Mouse (Mus musculus): ENCODE results near the gene Abcb11. TPM values are rescaled to one million over a fixed set of nuclear protein-coding genes. Genes with fewer than 3 reads are reported as not detected.

Gene Abcb11
- not detected for polyA plus RNA-seq (2015; fragmentation: Illumina TruSeq; extraction: RNeasy Lipid Tissue Mini Kit (QIAGEN cat#74804); ENCODE audit: low read depth, low replicate concordance)

GRCm38 (mm10) chr2:69342496-69343221 lies at the start of gene Abcb11:
Gene Abcb11 (minus strand): TSS chr2:69342616.

DNA sequence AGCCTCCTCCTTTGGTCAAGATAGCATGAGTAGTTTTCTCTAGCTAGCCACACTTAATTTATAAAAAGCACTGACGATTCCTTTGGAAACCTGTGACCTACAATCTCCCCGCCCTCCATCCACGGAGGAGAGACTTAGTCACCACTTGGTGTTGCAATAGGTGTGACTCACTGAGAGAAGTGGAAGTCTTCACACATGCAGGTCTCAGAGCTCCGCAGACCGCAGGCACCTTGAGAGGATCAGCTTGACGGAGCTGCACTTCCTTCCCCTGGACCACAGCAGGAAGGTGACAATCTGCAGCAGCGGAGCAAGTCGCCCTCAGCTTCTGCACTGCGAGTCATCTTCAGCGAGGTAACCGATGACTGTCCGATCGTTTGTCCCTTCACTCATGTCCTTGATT lies 37.9 kb upstream of the Abcb11 start, which contains the start of gene Dhrs9:
Gene Dhrs9 (plus strand): TSS at position 165 of the 400 bp plus-strand sequence.

GRCm38 (mm10) chr2:69210773-69211172 lies 131.6 kb downstream of the Abcb11 start, which contains the start of gene G6pc2:
Gene G6pc2 (plus strand): TSS chr2:69211073.

DNA sequence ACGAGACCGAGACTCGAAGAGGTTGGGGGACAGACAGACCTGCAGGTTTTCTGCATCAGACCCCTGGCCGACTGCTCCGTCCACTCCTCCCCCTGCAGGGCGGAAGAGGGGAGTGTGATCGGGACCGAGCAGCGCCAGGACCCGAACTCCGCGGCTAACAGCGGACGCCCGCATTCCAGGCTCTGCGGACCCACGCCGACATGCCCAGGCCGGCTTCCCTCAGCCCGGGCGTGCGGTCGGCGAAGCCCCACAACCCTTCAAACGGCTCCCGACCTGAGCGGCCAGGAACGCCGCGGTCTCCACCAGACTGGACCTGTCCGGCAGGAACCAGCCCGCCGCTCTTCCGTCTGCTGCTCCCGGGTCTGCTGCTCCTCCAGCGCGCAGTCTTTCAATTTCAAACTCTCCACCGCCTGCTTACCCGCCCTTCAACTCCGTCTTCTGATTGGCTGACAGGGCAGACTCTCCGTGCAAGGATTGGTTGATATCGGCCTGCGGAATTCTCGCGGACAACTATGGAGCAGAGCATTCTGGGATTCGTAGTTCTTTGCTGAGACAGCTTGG lies 136.5 kb downstream of the Abcb11 start, which contains the start of gene Spc25:
Gene Spc25 (minus strand): TSS at position 404 of the 561 bp plus-strand sequence.

Other genes starting within 250 kb of the Abcb11 start
- gene Nostrin, start 206.8 kb downstream of the Abcb11 start, polyA plus RNA-seq (2015; fragmentation: Illumina TruSeq; extraction: RNeasy Lipid Tissue Mini Kit (QIAGEN cat#74804); ENCODE audit: low read depth, low replicate concordance) = 4.8 TPM
- gene Spc25, start 136.4 kb downstream of the Abcb11 start, polyA plus RNA-seq (2015; fragmentation: Illumina TruSeq; extraction: RNeasy Lipid Tissue Mini Kit (QIAGEN cat#74804); ENCODE audit: low read depth, low replicate concordance) = 1.4 TPM
- not detected for gene G6pc2, start 131.5 kb downstream of the Abcb11 start, polyA plus RNA-seq (2015; fragmentation: Illumina TruSeq; extraction: RNeasy Lipid Tissue Mini Kit (QIAGEN cat#74804); ENCODE audit: low read depth, low replicate concordance)
- not detected for gene Dhrs9, start 37.8 kb upstream of the Abcb11 start, polyA plus RNA-seq (2015; fragmentation: Illumina TruSeq; extraction: RNeasy Lipid Tissue Mini Kit (QIAGEN cat#74804); ENCODE audit: low read depth, low replicate concordance)
- gene Lrp2, start 243.4 kb upstream of the Abcb11 start, polyA plus RNA-seq (2015; fragmentation: Illumina TruSeq; extraction: RNeasy Lipid Tissue Mini Kit (QIAGEN cat#74804); ENCODE audit: low read depth, low replicate concordance) = 0.18 TPM